Mouse (Mus musculus) heart, postnatal 0 days (tissue): ENCODE results near the gene Tmem184a. TPM values are rescaled to one million over a fixed set of nuclear protein-coding genes. Genes with fewer than 3 reads are reported as not detected.

Experiments
- ATAC-seq: fragments of 200-750 bp; cut with Nextera tagmentation; 2 replicates; pipeline ENCODE4 v1.8.0; 2017; ENCODE audit warnings: low read depth, moderate number of reproducible peaks, moderate library complexity; ENCODE audit not compliant: insufficient read depth
- DNase-seq: peaks from one replicate; pipeline ENCODE4 v3.0.0-alpha.2; 2016; ENCODE audit warnings: low spot score
- H3K27ac ChIP-seq: fragments of 300-500 bp; sonication (generic); 2 replicates; pipeline ENCODE4 v1.5.1; 2014; ENCODE audit warnings: low read depth, mild to moderate bottlenecking
- H3K27me3 ChIP-seq: fragments of 300-500 bp; sonication (generic); 2 replicates; pipeline ENCODE4 v1.6.1; 2014; ENCODE audit warnings: low read length, mixed read lengths; ENCODE audit not compliant: control insufficient read depth, insufficient read depth
- H3K36me3 ChIP-seq: fragments of 300-500 bp; sonication (generic); replicated peaks from 2 replicates; pipeline ENCODE4 v1.6.1; 2014; ENCODE audit warnings: low read length, mixed read lengths; ENCODE audit not compliant: control insufficient read depth, insufficient read depth
- H3K4me1 ChIP-seq: fragments of 300-500 bp; sonication (generic); 2 replicates; pipeline ENCODE4 v1.6.1; 2014; ENCODE audit warnings: antibody characterized with exemption; ENCODE audit not compliant: control insufficient read depth, insufficient read depth
- H3K4me2 ChIP-seq: fragments of 300-500 bp; sonication (generic); 2 replicates; pipeline ENCODE4 v1.6.1; 2014; ENCODE audit warnings: low read depth, mild to moderate bottlenecking, low read length, moderate library complexity
- H3K4me3 ChIP-seq: fragments of 300-500 bp; sonication (generic); 2 replicates; pipeline ENCODE4 v1.5.1; 2014; ENCODE audit warnings: low read depth, low read length
- H3K9ac ChIP-seq: fragments of 300-500 bp; sonication (generic); replicated peaks from 2 replicates; pipeline ENCODE4 v1.6.1; 2014; ENCODE audit warnings: low read depth, low read length, mixed read lengths
- H3K9me3 ChIP-seq: fragments of 300-500 bp; sonication (generic); replicated peaks from 2 replicates; pipeline ENCODE4 v1.6.1; 2016; ENCODE audit warnings: low read length; ENCODE audit not compliant: control insufficient read depth
- CTCF ChIP-seq: IDR thresholded peaks from 2 replicates; pipeline ENCODE4 v1.5.1; 2016; ENCODE audit warnings: antibody characterized with exemption, control low read depth, low read depth
- EP300 ChIP-seq: IDR thresholded peaks from 2 replicates; pipeline ENCODE4 v1.6.1; 2016; ENCODE audit warnings: antibody characterized with exemption, low read depth
- WGBS: fragments of 180-500 bp; shearing (Covaris S2); extraction: QIAGEN DNeasy Blood & Tissue Kit; methylation state at CpG from one replicate; pipeline ENCODE4 v1.1.7; 2014; 5-methylcytosine and 5-hydroxymethylcytosine counted together
- polyA plus RNA-seq: library from polyadenylated mRNA; unstranded; fragments of >200 nt; fragmentation: Nextera tagmentation; extraction: Ambion mirVana; gene quantifications from 2 replicates; pipeline ENCODE4 v1.2.1, GENCODE M21; 2015
- total RNA-seq: library from RNA; depleted of rRNA; stranded (reverse); fragments of >200 nt; gene quantifications from 2 replicates; pipeline ENCODE4 v1.2.3, GENCODE M21; 2014; ENCODE audit warnings: low replicate concordance

Tmem184a gene
- total and polyA plus RNA-seq, 2 experiments from 2014 or later: 0.10 to 0.31 TPM

GRCm38 (mm10) chr5:139826357-139827055, 6.8 kb upstream of the Tmem184a start, which contains the start of the genes Gm26938 and Psmg3:
Gene Gm26938 (minus strand): TSS chr5:139826407.
Gene Psmg3 (minus strand): TSS chr5:139826885.
- Histone ChIP-seq H3K27me3 (no peaks in the 10 kb centered on the region), H3K4me2 (peak within 1 kb of the TSS; percentile 87), H3K27ac (peak within 1 kb of the TSS; percentile 74), H3K9me3 (no peaks in the 10 kb centered on the region), H3K4me1 (peaks cover 8% of the 10 kb centered on the region), H3K9ac (peak within 1 kb of the TSS; percentile 75), H3K4me3 (peak within 1 kb of the TSS; percentile 97), H3K36me3 (peaks cover 18% of the 10 kb centered on the region; the same call in 1 of the 2 replicates)
- under 1% methylated on average over 43 of the region's 43 CpGs for WGBS
- no peak for TF ChIP-seq CTCF
- no peak for TF ChIP-seq EP300
- ATAC-seq (peak; percentile 89), DNase-seq (peak; percentile 57)

- Histone ChIP-seq H3K4me3 (peak overlapping the region; percentile 97), H3K9me3 (no peaks in the 10 kb centered on the region), H3K27me3 (no peaks in the 10 kb centered on the region), H3K36me3 (peaks cover 18% of the 10 kb centered on the region; the same call in 1 of the 2 replicates), H3K4me2 (peak overlapping the region; percentile 87), H3K4me1 (peaks cover 8% of the 10 kb centered on the region), H3K9ac (peak overlapping the region; percentile 75), H3K27ac (peak overlapping the region; percentile 74; the same call in 1 of the 2 replicates)
- DNase-seq: no peak
- ATAC-seq: no peak
- WGBS: 40% methylated on average over 11 of the region's 11 CpGs
- TF ChIP-seq EP300 (no peak), CTCF (no peak)
These were observed 6.2 kb upstream of the Tmem184a start for GRCm38 (mm10) chr5:139825947-139826346.

GRCm38 (mm10) chr5:139824531-139824930, 4.8 kb upstream of the Tmem184a start:
- ATAC-seq (no peak), DNase-seq (no peak)
- H3K27me3 ChIP-seq: no peaks in the 10 kb centered on the region
- no peaks in the 10 kb centered on the region for H3K9me3 ChIP-seq
- TF ChIP-seq CTCF (no peak), EP300 (no peak)
- peaks cover 18% of the 10 kb centered on the region; the same call in 1 of the 2 replicates for H3K36me3 ChIP-seq
- peaks cover 8% of the 10 kb centered on the region for H3K4me1 ChIP-seq
- no peak overlapping the region for H3K27ac ChIP-seq
- no peak overlapping the region for H3K9ac ChIP-seq
- no peak overlapping the region for H3K4me3 ChIP-seq
- 90% methylated on average over 10 of the region's 10 CpGs for WGBS
- no peak overlapping the region for H3K4me2 ChIP-seq

DNA sequence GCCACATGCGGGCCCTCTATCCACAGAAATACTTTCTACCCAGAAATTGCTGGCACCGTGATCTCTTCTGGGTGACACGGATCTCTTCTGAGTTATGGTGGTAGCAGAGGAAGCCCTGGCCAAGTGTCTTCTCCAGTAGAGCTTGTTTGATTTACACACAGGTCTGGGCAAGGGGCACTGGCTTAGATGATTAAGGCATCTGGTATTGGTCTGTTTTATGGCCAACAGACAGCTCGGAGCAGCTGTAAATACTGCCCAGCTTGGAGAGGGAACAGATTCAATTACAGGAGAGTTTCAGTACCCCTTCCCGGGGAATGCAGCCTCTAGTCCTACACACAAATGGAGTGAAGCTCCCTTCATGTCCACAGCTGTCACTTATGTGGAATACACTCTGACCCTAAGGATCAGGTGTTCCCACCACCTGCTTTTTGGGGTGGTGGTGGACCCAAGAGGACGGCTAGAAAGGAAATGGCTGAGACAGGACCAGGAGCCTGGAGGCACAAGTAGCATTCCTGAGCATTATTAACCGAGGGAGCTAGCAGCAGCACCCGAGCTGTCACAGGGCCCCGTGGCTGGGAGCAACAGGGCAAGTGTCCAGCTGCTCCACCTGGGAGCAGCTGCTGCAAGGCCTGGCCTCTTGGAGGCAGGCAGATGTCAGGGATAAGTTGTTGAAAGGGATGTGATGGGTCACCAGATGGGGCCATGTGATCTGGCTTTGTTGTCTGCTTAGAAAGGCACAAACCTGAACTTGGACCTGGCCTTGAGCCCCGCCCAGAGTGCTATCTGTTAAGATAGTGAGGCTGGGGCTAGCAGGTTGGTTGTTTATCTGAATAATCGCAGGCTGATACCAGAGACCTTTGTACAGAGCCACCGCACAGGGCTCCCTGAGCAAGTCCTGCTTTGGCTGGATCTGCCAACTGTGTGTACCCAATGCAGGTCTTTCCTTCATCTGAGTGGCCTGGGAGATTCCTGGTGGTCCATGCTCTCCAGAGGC, 2.0 kb upstream of the Tmem184a start:
- no peak for DNase-seq
- H3K4me1 ChIP-seq: peaks cover 8% of the 10 kb centered on the region
- TF ChIP-seq CTCF (no peak), EP300 (no peak)
- 73% methylated on average over 12 of the region's 12 CpGs for WGBS
- no peak overlapping the region for H3K4me3 ChIP-seq
- no peak overlapping the region for H3K4me2 ChIP-seq
- no peaks in the 10 kb centered on the region for H3K9me3 ChIP-seq
- no peak overlapping the region for H3K27ac ChIP-seq
- H3K36me3 ChIP-seq: peaks cover 18% of the 10 kb centered on the region; the same call in 1 of the 2 replicates
- H3K9ac ChIP-seq: no peak overlapping the region
- no peak for ATAC-seq
- no peaks in the 10 kb centered on the region for H3K27me3 ChIP-seq

DNA sequence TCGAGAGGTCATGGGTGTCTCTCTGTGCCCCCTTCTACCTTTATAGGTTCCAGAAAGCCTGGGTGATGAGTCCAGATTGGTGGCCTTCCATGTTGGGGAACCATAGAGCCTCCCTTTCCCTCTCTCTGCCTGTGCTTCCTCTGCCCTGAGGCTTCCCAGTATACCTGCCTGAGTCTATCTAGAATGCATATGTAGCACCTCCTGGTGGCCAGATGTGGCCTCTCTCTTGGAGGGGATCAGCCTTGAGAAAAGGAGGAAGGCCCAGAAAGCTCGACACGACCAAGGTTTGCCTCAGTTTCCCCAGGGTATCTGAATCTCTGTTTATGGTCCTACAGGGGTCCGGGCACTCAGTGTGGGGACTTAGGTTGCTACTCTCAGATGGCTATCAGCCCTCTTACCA, 916 bp downstream of the Tmem184a start:
- DNase-seq: no peak
- no peak overlapping the region for H3K4me3 ChIP-seq
- H3K27me3 ChIP-seq: peaks cover 4% of the 10 kb centered on the region; the same call in 1 of the 2 replicates
- TF ChIP-seq CTCF (peak; percentile 62), EP300 (no peak)
- ATAC-seq: peak; percentile 49; the same call in 1 of the 2 replicates
- WGBS: 32% methylated on average over 4 of the region's 4 CpGs
- 0 out of 2 replicates have a peak, but pooled peaks cover 16% of the 10 kb centered on the region for H3K36me3 ChIP-seq
- no peak overlapping the region for H3K27ac ChIP-seq
- no peak overlapping the region for H3K4me2 ChIP-seq
- peaks cover 6% of the 10 kb centered on the region for H3K4me1 ChIP-seq
- no peaks in the 10 kb centered on the region for H3K9me3 ChIP-seq
- no peak overlapping the region for H3K9ac ChIP-seq
